Mouse (Mus musculus): ENCODE data around the gene Pklr. TPM values are rescaled to one million over a fixed set of nuclear protein-coding genes. Genes with fewer than 3 reads are reported as not detected.

Pklr gene
- polyA plus RNA-seq, 1 experiment: not detected

DNA sequence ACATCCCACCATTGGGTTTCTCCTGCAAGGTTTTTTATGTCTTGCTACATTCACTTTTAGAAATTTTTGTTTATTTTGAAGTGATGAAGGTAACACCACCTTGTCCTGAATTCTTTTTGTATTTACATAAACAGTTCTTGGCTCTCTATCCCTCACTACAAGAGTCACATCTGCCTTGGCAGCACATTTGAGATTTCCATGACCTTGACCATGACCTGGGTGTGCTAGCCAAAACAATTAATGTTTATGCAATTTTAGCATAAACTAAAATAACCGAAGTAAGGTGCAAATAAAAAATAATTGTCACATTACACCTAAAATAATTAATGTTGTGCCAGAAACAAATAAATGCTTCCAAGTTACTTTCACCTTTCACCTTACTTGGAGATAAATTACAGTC, 27.8 kb upstream of the Pklr start:
- TF ChIP-seq MYOG (IDR thresholded peaks at IDR 0.05; ENCODE audit: control insufficient read depth, extremely low read depth, insufficient read length) (no peak), MAX (IDR thresholded peaks at IDR 0.05) (no peak), CTCF (IDR thresholded peaks at IDR 0.05; ENCODE audit: control insufficient read depth, insufficient read depth, insufficient read length) (no peak)
- no peaks in the 10 kb centered on the region for H3K36me3 ChIP-seq (ENCODE audit: control insufficient read depth, insufficient read depth)
- no peak overlapping the region for H3ac ChIP-seq (ENCODE audit: control insufficient read depth, insufficient read length, low read depth)
- no peaks in the 10 kb centered on the region for H3K79me3 ChIP-seq (ENCODE audit: low read depth)
- no peaks in the 10 kb centered on the region for H3K27me3 ChIP-seq (ENCODE audit: control insufficient read depth, insufficient read depth, insufficient read length)
- no peaks in the 10 kb centered on the region for H3K79me2 ChIP-seq (ENCODE audit: control insufficient read depth, insufficient read depth)
- no peak overlapping the region for H3K4me3 ChIP-seq (ENCODE audit: insufficient read depth, poor library complexity, severe bottlenecking)

DNA sequence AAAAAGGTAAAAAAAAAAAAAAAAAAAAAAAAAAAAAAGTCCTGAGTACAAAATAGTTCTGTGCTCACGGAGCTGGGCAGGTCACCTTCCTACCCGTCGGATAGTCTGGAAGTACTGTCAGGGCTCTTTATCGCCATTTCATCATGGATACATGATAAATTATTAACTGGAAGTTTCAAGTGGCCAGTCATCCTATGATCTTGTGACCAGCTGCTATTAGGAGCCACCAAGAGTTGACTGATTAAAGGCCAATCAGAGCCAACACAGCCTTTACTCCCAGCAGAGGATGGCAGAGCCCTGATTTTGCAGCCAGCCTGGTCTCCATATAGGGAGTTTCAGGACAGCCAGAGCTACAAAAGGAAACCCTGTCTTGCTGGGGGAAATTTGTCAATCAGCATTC, 22.9 kb upstream of the Pklr start:
- Histone ChIP-seq H3ac (ENCODE audit: control insufficient read depth, insufficient read length, low read depth) (no peak overlapping the region), H3K4me3 (ENCODE audit: insufficient read depth, poor library complexity, severe bottlenecking) (no peak overlapping the region), H3K27me3 (ENCODE audit: control insufficient read depth, insufficient read depth, insufficient read length) (peaks cover 6% of the 10 kb centered on the region), H3K79me2 (ENCODE audit: control insufficient read depth, insufficient read depth) (no peaks in the 10 kb centered on the region), H3K36me3 (ENCODE audit: control insufficient read depth, insufficient read depth) (no peaks in the 10 kb centered on the region), H3K79me3 (ENCODE audit: low read depth) (no peaks in the 10 kb centered on the region)
- no peak for TF ChIP-seq CEBPB (IDR thresholded peaks at IDR 0.05; ENCODE audit: low read depth)
- TF ChIP-seq CTCF (IDR thresholded peaks at IDR 0.05; ENCODE audit: control insufficient read depth, insufficient read depth, insufficient read length): no peak
- no peak for TF ChIP-seq FOSL1 (IDR thresholded peaks at IDR 0.05; ENCODE audit: insufficient read depth, low read length, poor library complexity, severe bottlenecking)
- TF ChIP-seq MYOD1 (IDR thresholded peaks at IDR 0.05; ENCODE audit: control insufficient read depth, insufficient read length, low read depth): no peak
- no peak for TF ChIP-seq MYOG (IDR thresholded peaks at IDR 0.05; ENCODE audit: control insufficient read depth, extremely low read depth, insufficient read length)
- no peak for TF ChIP-seq MAX (IDR thresholded peaks at IDR 0.05)
- TF ChIP-seq USF1 (IDR thresholded peaks at IDR 0.05; ENCODE audit: low read depth): no peak

DNA sequence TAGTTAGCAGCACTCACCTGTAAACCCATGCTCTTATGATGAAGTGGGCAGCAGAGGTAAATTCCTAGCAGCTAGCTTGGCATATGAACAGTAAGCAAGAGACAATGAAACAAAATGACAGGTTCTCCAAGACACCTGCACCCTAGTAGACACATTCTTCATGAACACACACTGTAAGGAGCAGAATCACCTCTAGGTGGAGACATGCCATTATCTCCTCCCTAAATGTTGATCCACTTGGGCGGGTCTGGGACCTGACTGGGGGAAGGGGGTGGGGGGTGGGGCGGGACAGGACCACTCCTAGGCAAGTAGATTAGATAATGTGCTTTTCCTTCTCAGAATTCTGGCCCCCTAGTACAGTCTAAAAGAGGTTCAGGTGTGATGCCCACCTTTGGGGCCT, 20.4 kb upstream of the Pklr start:
- H3K36me3 ChIP-seq (ENCODE audit: control insufficient read depth, insufficient read depth): no peaks in the 10 kb centered on the region
- no peaks in the 10 kb centered on the region for H3K79me2 ChIP-seq (ENCODE audit: control insufficient read depth, insufficient read depth)
- H3K4me3 ChIP-seq (ENCODE audit: insufficient read depth, poor library complexity, severe bottlenecking): no peak overlapping the region
- peaks cover 12% of the 10 kb centered on the region for H3K27me3 ChIP-seq (ENCODE audit: control insufficient read depth, insufficient read depth, insufficient read length)
- H3K79me3 ChIP-seq (ENCODE audit: low read depth): no peaks in the 10 kb centered on the region
- no peak for TF ChIP-seq MYOD1 (IDR thresholded peaks at IDR 0.05; ENCODE audit: control insufficient read depth, insufficient read length, low read depth)
- peak; percentile 31 for TF ChIP-seq CTCF (IDR thresholded peaks at IDR 0.05; ENCODE audit: control insufficient read depth, insufficient read depth, insufficient read length)
- no peak overlapping the region for H3ac ChIP-seq (ENCODE audit: control insufficient read depth, insufficient read length, low read depth)

DNA sequence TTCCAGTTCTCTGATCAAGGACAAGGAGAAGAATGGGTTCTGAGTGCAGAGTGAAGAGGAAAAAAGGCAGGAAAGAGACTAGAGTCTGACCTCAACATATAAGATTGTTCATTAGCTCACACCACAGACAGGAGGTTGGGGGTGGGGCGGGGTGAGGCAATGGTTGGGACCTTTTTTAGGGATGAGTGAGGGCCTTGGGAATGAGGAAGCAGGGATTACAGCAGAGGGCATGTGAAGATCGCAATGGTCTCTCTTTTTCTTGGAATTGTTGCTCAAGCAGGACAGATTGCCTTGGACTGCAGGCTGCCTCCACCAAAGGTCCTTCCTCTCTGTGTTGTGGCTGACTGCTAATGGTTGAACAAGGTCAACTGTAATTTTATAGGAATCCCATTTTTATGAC, 12.6 kb upstream of the Pklr start:
- no peak overlapping the region for H3ac ChIP-seq (ENCODE audit: control insufficient read depth, insufficient read length, low read depth)
- TF ChIP-seq MYOG (IDR thresholded peaks at IDR 0.05; ENCODE audit: control insufficient read depth, extremely low read depth, insufficient read length) (no peak), FOSL1 (IDR thresholded peaks at IDR 0.05; ENCODE audit: insufficient read depth, low read length, poor library complexity, severe bottlenecking) (no peak), MAX (IDR thresholded peaks at IDR 0.05) (no peak)
- no peaks in the 10 kb centered on the region for H3K36me3 ChIP-seq (ENCODE audit: control insufficient read depth, insufficient read depth)
- H3K79me2 ChIP-seq (ENCODE audit: control insufficient read depth, insufficient read depth): no peaks in the 10 kb centered on the region
- no peak overlapping the region for H3K4me3 ChIP-seq (ENCODE audit: insufficient read depth, poor library complexity, severe bottlenecking)
- H3K79me3 ChIP-seq (ENCODE audit: low read depth): no peaks in the 10 kb centered on the region
- H3K27me3 ChIP-seq (ENCODE audit: control insufficient read depth, insufficient read depth, insufficient read length): peaks cover 21% of the 10 kb centered on the region

DNA sequence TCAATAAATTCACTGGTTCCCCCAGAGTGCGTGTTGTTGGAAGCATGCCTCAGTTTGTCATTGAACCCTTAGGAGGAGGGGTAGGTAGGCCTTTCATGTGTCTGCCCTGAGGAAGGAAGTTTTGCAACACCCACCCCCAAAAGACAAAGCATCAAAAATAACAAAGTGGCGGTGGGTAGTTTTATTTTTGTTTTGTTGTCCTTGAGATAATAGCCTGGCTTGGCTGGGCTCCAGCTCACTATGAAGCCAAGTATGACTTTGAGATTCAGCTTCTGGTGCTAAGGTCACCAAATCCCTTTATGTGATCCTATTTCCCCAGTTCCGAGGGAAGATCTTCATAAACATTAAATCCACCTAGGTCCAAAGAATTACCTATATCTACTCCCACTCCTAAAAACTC, 11.7 kb upstream of the Pklr start:
- Histone ChIP-seq H3ac (ENCODE audit: control insufficient read depth, insufficient read length, low read depth) (no peak overlapping the region), H3K79me3 (ENCODE audit: low read depth) (no peaks in the 10 kb centered on the region), H3K4me3 (ENCODE audit: insufficient read depth, poor library complexity, severe bottlenecking) (no peak overlapping the region), H3K79me2 (ENCODE audit: control insufficient read depth, insufficient read depth) (no peaks in the 10 kb centered on the region), H3K27me3 (ENCODE audit: control insufficient read depth, insufficient read depth, insufficient read length) (peaks cover 30% of the 10 kb centered on the region), H3K36me3 (ENCODE audit: control insufficient read depth, insufficient read depth) (no peaks in the 10 kb centered on the region)
- TF ChIP-seq MAX (IDR thresholded peaks at IDR 0.05): no peak
- TF ChIP-seq CEBPB (IDR thresholded peaks at IDR 0.05; ENCODE audit: low read depth): no peak

DNA sequence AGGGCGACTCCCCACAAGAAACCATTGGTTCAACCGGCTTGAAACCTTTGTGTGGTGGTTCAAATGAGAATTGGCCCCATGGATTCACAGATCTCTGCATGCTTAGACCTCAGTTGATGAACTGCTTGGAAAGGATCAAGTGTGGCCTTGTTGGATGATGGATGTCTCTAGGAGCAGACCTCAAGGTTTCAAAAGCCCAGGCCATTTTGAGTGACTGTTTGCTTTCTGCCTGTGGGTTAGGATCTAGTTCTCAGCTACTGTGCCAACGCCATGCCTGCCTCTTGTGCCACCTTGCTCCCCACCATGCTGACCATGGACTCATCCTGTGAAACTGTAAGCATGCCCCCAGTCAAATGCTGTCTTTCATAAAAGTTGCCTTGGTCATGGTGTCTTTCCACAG, 10.0 kb upstream of the Pklr start:
- H3K4me3 ChIP-seq (ENCODE audit: insufficient read depth, poor library complexity, severe bottlenecking): no peak overlapping the region
- TF ChIP-seq MAX (IDR thresholded peaks at IDR 0.05) (no peak), MYOG (IDR thresholded peaks at IDR 0.05; ENCODE audit: control insufficient read depth, extremely low read depth, insufficient read length) (no peak), FOSL1 (IDR thresholded peaks at IDR 0.05; ENCODE audit: insufficient read depth, low read length, poor library complexity, severe bottlenecking) (no peak), USF1 (IDR thresholded peaks at IDR 0.05; ENCODE audit: low read depth) (no peak), CTCF (IDR thresholded peaks at IDR 0.05; ENCODE audit: control insufficient read depth, insufficient read depth, insufficient read length) (no peak), CEBPB (IDR thresholded peaks at IDR 0.05; ENCODE audit: low read depth) (no peak), MYOD1 (IDR thresholded peaks at IDR 0.05; ENCODE audit: control insufficient read depth, insufficient read length, low read depth) (no peak)
- H3K27me3 ChIP-seq (ENCODE audit: control insufficient read depth, insufficient read depth, insufficient read length): peaks cover 27% of the 10 kb centered on the region
- H3K79me3 ChIP-seq (ENCODE audit: low read depth): no peaks in the 10 kb centered on the region
- no peaks in the 10 kb centered on the region for H3K79me2 ChIP-seq (ENCODE audit: control insufficient read depth, insufficient read depth)
- H3ac ChIP-seq (ENCODE audit: control insufficient read depth, insufficient read length, low read depth): no peak overlapping the region
- H3K36me3 ChIP-seq (ENCODE audit: control insufficient read depth, insufficient read depth): no peaks in the 10 kb centered on the region

DNA sequence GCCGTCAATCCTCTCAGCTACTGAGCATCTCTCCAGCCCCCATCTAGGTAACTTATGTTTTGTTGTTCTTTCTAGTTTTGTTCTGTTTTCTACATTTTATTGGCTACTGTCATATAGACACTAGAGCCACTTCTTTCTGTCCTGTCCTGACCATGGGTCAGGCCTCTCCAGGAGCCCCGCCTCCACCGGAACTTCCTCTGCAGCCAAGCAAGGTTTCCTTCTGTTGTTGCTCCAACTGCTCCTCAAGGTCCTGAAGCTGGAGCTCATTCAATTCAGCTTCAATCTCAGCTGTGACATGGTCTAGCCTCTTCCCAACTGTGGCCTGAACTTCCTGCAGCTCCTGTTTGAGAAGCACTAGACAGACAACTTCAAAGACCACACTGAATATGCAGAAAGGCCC, 6.0 kb upstream of the Pklr start:
- no peak overlapping the region for H3ac ChIP-seq (ENCODE audit: control insufficient read depth, insufficient read length, low read depth)
- H3K4me3 ChIP-seq (ENCODE audit: insufficient read depth, poor library complexity, severe bottlenecking): no peak overlapping the region
- no peaks in the 10 kb centered on the region for H3K36me3 ChIP-seq (ENCODE audit: control insufficient read depth, insufficient read depth)
- no peaks in the 10 kb centered on the region for H3K79me3 ChIP-seq (ENCODE audit: low read depth)
- peaks cover 58% of the 10 kb centered on the region for H3K27me3 ChIP-seq (ENCODE audit: control insufficient read depth, insufficient read depth, insufficient read length)
- TF ChIP-seq MAX (IDR thresholded peaks at IDR 0.05) (no peak), MYOD1 (IDR thresholded peaks at IDR 0.05; ENCODE audit: control insufficient read depth, insufficient read length, low read depth) (no peak), CTCF (IDR thresholded peaks at IDR 0.05; ENCODE audit: control insufficient read depth, insufficient read depth, insufficient read length) (no peak), MYOG (IDR thresholded peaks at IDR 0.05; ENCODE audit: control insufficient read depth, extremely low read depth, insufficient read length) (no peak), FOSL1 (IDR thresholded peaks at IDR 0.05; ENCODE audit: insufficient read depth, low read length, poor library complexity, severe bottlenecking) (no peak), USF1 (IDR thresholded peaks at IDR 0.05; ENCODE audit: low read depth) (no peak), CEBPB (IDR thresholded peaks at IDR 0.05; ENCODE audit: low read depth) (no peak)
- H3K79me2 ChIP-seq (ENCODE audit: control insufficient read depth, insufficient read depth): no peaks in the 10 kb centered on the region
